Mouse (Mus musculus): ENCODE measurements at regions not wholly inside any gene's neighbourhood (a gene's known extent, or its start where the extent isn't known, plus 50 kb on each side); places are given as distances from the start of the nearest gene placed in this dataset.
A peak's percentile ranks its signal among the peaks of the same experiment; 100 is the strongest.

- H3K4me1 ChIP-seq (ENCODE audit: control insufficient read depth, insufficient read depth, low read length), result no peaks in the 10 kb centered on the region
- H3K9ac ChIP-seq (ENCODE audit: low read depth, poor library complexity, severe bottlenecking), result no peak overlapping the region
- TF ChIP-seq EP300 (IDR thresholded peaks at IDR 0.05; ENCODE audit: insufficient read depth, low read depth, low read length), result peak; percentile 79
- no peak for TF ChIP-seq POLR2A (IDR thresholded peaks at IDR 0.05; ENCODE audit: insufficient read depth, low read length)
- no peak for TF ChIP-seq CTCF (IDR thresholded peaks at IDR 0.05; ENCODE audit: low read depth, low read length)
- H3K27me3 ChIP-seq (ENCODE audit: control insufficient read depth, insufficient read depth, low read length, poor library complexity, severe bottlenecking), result no peaks in the 10 kb centered on the region
- H3K27ac ChIP-seq (ENCODE audit: insufficient read depth, low read length), result peak overlapping the region; percentile 93
- H3K36me3 ChIP-seq (ENCODE audit: control insufficient read depth, insufficient read depth, low read length, poor library complexity, severe bottlenecking), result no peaks in the 10 kb centered on the region
- H3K9me3 ChIP-seq (replicated peaks; ENCODE audit: control insufficient read depth, insufficient read depth, low read length, poor library complexity, severe bottlenecking), result no peaks in the 10 kb centered on the region
- no peak overlapping the region for H3K4me3 ChIP-seq (ENCODE audit: low read depth, low read length)
Measured at GRCm38 (mm10) chr2:73041475-73041874, 55.0 kb upstream of the Gm11084 start.

DNA sequence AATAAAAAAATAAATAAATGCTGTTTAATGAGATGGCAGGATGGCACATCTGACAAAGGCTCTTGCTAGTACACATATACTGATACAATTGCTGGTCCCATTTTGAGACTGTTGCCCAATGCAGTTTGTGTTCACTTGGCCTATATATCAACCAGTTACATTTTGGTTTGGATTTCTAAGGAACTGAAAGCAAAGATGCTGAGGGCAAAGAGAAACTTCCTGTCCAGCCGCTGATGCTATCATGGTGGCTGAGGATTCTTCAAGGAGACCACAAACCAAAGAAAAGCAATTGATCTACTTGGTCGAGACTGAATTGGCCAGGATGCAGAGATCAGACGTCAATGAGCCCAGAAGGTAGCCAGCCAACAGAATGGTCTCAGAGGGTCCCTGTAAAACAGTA lies 53.5 kb upstream of the Gm11084 start:
- H3K4me1 ChIP-seq (ENCODE audit: control insufficient read depth, insufficient read depth, low read length), result no peaks in the 10 kb centered on the region
- H3K27me3 ChIP-seq (ENCODE audit: control insufficient read depth, insufficient read depth, low read length, poor library complexity, severe bottlenecking), result no peaks in the 10 kb centered on the region
- no peaks in the 10 kb centered on the region for H3K36me3 ChIP-seq (ENCODE audit: control insufficient read depth, insufficient read depth, low read length, poor library complexity, severe bottlenecking)
- H3K9ac ChIP-seq (ENCODE audit: low read depth, poor library complexity, severe bottlenecking), result no peak overlapping the region
- no peak overlapping the region for H3K4me3 ChIP-seq (ENCODE audit: low read depth, low read length)
- TF ChIP-seq EP300 (IDR thresholded peaks at IDR 0.05; ENCODE audit: insufficient read depth, low read depth, low read length), result no peak
- TF ChIP-seq CTCF (IDR thresholded peaks at IDR 0.05; ENCODE audit: low read depth, low read length), result no peak
- no peak for TF ChIP-seq POLR2A (IDR thresholded peaks at IDR 0.05; ENCODE audit: insufficient read depth, low read length)
- no peaks in the 10 kb centered on the region for H3K9me3 ChIP-seq (replicated peaks; ENCODE audit: control insufficient read depth, insufficient read depth, low read length, poor library complexity, severe bottlenecking)
- H3K27ac ChIP-seq (ENCODE audit: insufficient read depth, low read length), result no peak overlapping the region

DNA sequence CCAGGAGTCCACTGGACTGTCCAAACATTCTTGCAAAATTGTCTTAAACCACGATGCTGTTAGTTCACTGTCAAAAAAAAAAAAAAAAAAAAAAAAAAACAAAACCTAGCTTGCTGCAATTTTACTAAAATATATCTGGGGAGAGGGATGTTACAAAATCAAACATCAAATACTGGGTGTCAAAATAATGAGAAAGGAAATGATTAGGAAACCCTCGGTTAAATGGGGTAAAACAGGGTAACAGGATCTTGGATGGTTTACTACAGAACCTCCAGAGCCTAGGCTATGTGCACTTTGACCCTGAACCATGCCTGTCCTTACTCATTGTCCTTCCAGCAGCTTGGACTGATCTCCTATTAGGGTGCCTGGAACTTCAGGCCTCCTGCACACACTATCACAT lies 52.8 kb upstream of the Gm11084 start:
- no peak overlapping the region for H3K9ac ChIP-seq (ENCODE audit: low read depth, poor library complexity, severe bottlenecking)
- no peak for TF ChIP-seq CTCF (IDR thresholded peaks at IDR 0.05; ENCODE audit: low read depth, low read length)
- no peak for TF ChIP-seq EP300 (IDR thresholded peaks at IDR 0.05; ENCODE audit: insufficient read depth, low read depth, low read length)
- TF ChIP-seq POLR2A (IDR thresholded peaks at IDR 0.05; ENCODE audit: insufficient read depth, low read length), result no peak
- H3K4me1 ChIP-seq (ENCODE audit: control insufficient read depth, insufficient read depth, low read length), result no peaks in the 10 kb centered on the region
- no peak overlapping the region for H3K4me3 ChIP-seq (ENCODE audit: low read depth, low read length)
- H3K9me3 ChIP-seq (replicated peaks; ENCODE audit: control insufficient read depth, insufficient read depth, low read length, poor library complexity, severe bottlenecking), result no peaks in the 10 kb centered on the region
- no peaks in the 10 kb centered on the region for H3K36me3 ChIP-seq (ENCODE audit: control insufficient read depth, insufficient read depth, low read length, poor library complexity, severe bottlenecking)
- H3K27ac ChIP-seq (ENCODE audit: insufficient read depth, low read length), result no peak overlapping the region
- H3K27me3 ChIP-seq (ENCODE audit: control insufficient read depth, insufficient read depth, low read length, poor library complexity, severe bottlenecking), result no peaks in the 10 kb centered on the region

DNA sequence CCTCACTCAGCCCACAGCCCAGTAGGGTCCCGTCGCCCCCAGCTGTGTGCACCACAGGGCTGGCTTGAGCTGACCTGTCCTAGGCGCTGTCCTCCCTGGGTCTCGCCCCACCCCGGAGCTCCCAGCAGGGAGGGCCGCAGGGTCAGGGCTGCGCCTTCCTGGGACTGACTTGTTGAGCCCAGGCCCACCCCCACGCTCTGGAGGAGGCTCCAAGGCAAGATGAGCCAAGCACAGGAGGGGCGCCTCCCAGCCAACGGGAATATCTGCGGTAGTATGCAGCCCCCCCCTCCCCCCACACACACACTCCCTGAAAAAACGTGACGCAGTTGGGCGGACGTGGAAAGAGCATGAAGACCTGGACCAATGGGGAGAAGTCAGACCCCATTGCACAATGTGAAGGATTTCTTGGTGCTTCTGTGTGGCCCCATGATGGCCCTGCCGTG lies 51.8 kb upstream of the Gm11084 start:
- H3K4me3 ChIP-seq (ENCODE audit: low read depth, low read length), result peak overlapping the region; percentile 26
- H3K4me1 ChIP-seq (ENCODE audit: control insufficient read depth, insufficient read depth, low read length), result no peaks in the 10 kb centered on the region
- H3K36me3 ChIP-seq (ENCODE audit: control insufficient read depth, insufficient read depth, low read length, poor library complexity, severe bottlenecking), result no peaks in the 10 kb centered on the region
- H3K27me3 ChIP-seq (ENCODE audit: control insufficient read depth, insufficient read depth, low read length, poor library complexity, severe bottlenecking), result no peaks in the 10 kb centered on the region
- H3K9ac ChIP-seq (ENCODE audit: low read depth, poor library complexity, severe bottlenecking), result peak overlapping the region; percentile 34
- no peaks in the 10 kb centered on the region for H3K9me3 ChIP-seq (replicated peaks; ENCODE audit: control insufficient read depth, insufficient read depth, low read length, poor library complexity, severe bottlenecking)
- peak; percentile 80; the same call in 1 of the 2 replicates for TF ChIP-seq EP300 (IDR thresholded peaks at IDR 0.05; ENCODE audit: insufficient read depth, low read depth, low read length)
- no peak for TF ChIP-seq CTCF (IDR thresholded peaks at IDR 0.05; ENCODE audit: low read depth, low read length)
- peak; percentile 15 for TF ChIP-seq POLR2A (IDR thresholded peaks at IDR 0.05; ENCODE audit: insufficient read depth, low read length)
- H3K27ac ChIP-seq (ENCODE audit: insufficient read depth, low read length), result peak overlapping the region; percentile 74

GRCm38 (mm10) chr2:73037266-73038046 lies 50.9 kb upstream of the Gm11084 start:
- Histone ChIP-seq H3K4me3 (ENCODE audit: low read depth, low read length) (peak overlapping the region; percentile 40), H3K27me3 (ENCODE audit: control insufficient read depth, insufficient read depth, low read length, poor library complexity, severe bottlenecking) (no peaks in the 10 kb centered on the region), H3K9ac (ENCODE audit: low read depth, poor library complexity, severe bottlenecking) (peak overlapping the region; percentile 34; the same call in 1 of the 2 replicates), H3K27ac (ENCODE audit: insufficient read depth, low read length) (peak overlapping the region; percentile 74), H3K4me1 (ENCODE audit: control insufficient read depth, insufficient read depth, low read length) (no peaks in the 10 kb centered on the region), H3K36me3 (ENCODE audit: control insufficient read depth, insufficient read depth, low read length, poor library complexity, severe bottlenecking) (no peaks in the 10 kb centered on the region), H3K9me3 (replicated peaks; ENCODE audit: control insufficient read depth, insufficient read depth, low read length, poor library complexity, severe bottlenecking) (no peaks in the 10 kb centered on the region)
- TF ChIP-seq EP300 (IDR thresholded peaks at IDR 0.05; ENCODE audit: insufficient read depth, low read depth, low read length) (no peak), CTCF (IDR thresholded peaks at IDR 0.05; ENCODE audit: low read depth, low read length) (no peak), POLR2A (IDR thresholded peaks at IDR 0.05; ENCODE audit: insufficient read depth, low read length) (no peak)

Measured in ES-Bruce4 (cell line).